Comparison of ENCODE assay signal across 11 mouse cellular contexts in genomic region chr2:4302119-4302518, GRCm38 (mm10).
DNase-seq lines count a peak whose midpoint lies in the region; ATAC-seq and TF ChIP-seq lines count a peak whose summit lies in the region.
"Had no signal": no experiment of that assay in that cellular context is flagged by ENCODE, and none has a peak within 500 bp of the region (broad histone marks: within the 10 kb centered on the region; RNA-seq: fewer than 3 reads in every experiment).

No protein-coding gene starts in this region.

- H3K79me2 ChIP-seq in MEL (ENCODE audit: control insufficient read depth, insufficient read depth, low read length, poor library complexity): no peaks in the 10 kb centered on the region

- peak overlapping the region; percentile 55 for H3K4me2 ChIP-seq in kidney, embryonic 14.5 days (replicated peaks; ENCODE audit: low read depth, low read length)
- peak overlapping the region; percentile 71 for H3K4me2 ChIP-seq in embryonic facial prominence, embryonic 14.5 days (ENCODE audit: low read depth, low read length)
- H3K4me2 ChIP-seq in midbrain, embryonic 11.5 days: no peak overlapping the region

- H3K9me3 ChIP-seq in kidney, embryonic 14.5 days (ENCODE audit: control insufficient read depth, low read length): no peaks in the 10 kb centered on the region
- H3K9me3 ChIP-seq in MEL (replicated peaks; ENCODE audit: insufficient read depth, low read length): no peaks in the 10 kb centered on the region
- H3K9me3 ChIP-seq in embryonic facial prominence, embryonic 14.5 days (ENCODE audit: control insufficient read depth, low read length): no peaks in the 10 kb centered on the region
- no peaks in the 10 kb centered on the region for H3K9me3 ChIP-seq in limb, embryonic 10.5 days (replicated peaks)
- H3K9me3 ChIP-seq in midbrain, embryonic 11.5 days (ENCODE audit: control insufficient read depth, low read length): no peaks in the 10 kb centered on the region

- no peak for TF ChIP-seq RAD21 in MEL (IDR thresholded peaks at IDR 0.05; ENCODE audit: low read depth, low read length)

- ATAC-seq in kidney, embryonic 14.5 days (ENCODE audit: low FRiP score, low TSS enrichment): no peak
- no peak for ATAC-seq in embryonic facial prominence, embryonic 14.5 days (ENCODE audit: low read depth)
- ATAC-seq in midbrain, embryonic 11.5 days (ENCODE audit: low FRiP score): no peak
- ATAC-seq: inflammation-experienced regulatory T-cells, adult 6 months had no signal

- H3K4me1 ChIP-seq in kidney, embryonic 14.5 days (ENCODE audit: control insufficient read depth, insufficient read depth, low read length): peaks cover 26% of the 10 kb centered on the region
- H3K4me1 ChIP-seq in MEL (ENCODE audit: control insufficient read depth in 1 of 2, insufficient read depth in 2 of 2, low read length in 2 of 2): no peaks in the 10 kb centered on the region
- peaks cover 40% of the 10 kb centered on the region for H3K4me1 ChIP-seq in embryonic facial prominence, embryonic 14.5 days (ENCODE audit: control insufficient read depth, insufficient read depth, low read length)
- H3K4me1 ChIP-seq in limb, embryonic 10.5 days: peaks cover 61% of the 10 kb centered on the region
- peaks cover 20% of the 10 kb centered on the region for H3K4me1 ChIP-seq in midbrain, embryonic 11.5 days (ENCODE audit: control insufficient read depth, insufficient read depth, low read length)

- TF ChIP-seq POLR2A in MEL (IDR thresholded peaks at IDR 0.05; ENCODE audit: control insufficient read depth in 1 of 2, insufficient read depth in 1 of 2, low read depth in 1 of 2, low read length in 2 of 2, poor library complexity in 1 of 2): no peak

- WGBS in kidney, embryonic 14.5 days: 71% methylated on average over 3 of the region's 3 CpGs
- WGBS in embryonic facial prominence, embryonic 14.5 days: 67% methylated on average over 3 of the region's 3 CpGs
- WGBS in limb, embryonic 10.5 days: 80% methylated on average over 3 of the region's 3 CpGs
- 82% methylated on average over 3 of the region's 3 CpGs for WGBS in midbrain, embryonic 11.5 days

- no peak for DNase-seq in kidney, postnatal 14 days
- DNase-seq in MEL (ENCODE audit: low read depth, low spot score): no peak
- no peak for DNase-seq in embryonic facial prominence, embryonic 14.5 days (ENCODE audit: low spot score)
- no peak for DNase-seq in limb, embryonic 10.5 days (ENCODE audit: low spot score)
- DNase-seq in midbrain, embryonic 11.5 days (ENCODE audit: low spot score, missing footprints): no peak
- no peak for DNase-seq in urinary bladder, postnatal 36 days (ENCODE audit: low spot score in 2 of 2)
- no peak for DNase-seq in T-cell, adult 2 months (ENCODE audit: low spot score)
- DNase-seq: cerebellum, adult 9-10 months; gastrocnemius, adult 2 months had no signal

- no peak for TF ChIP-seq EP300 in MEL (IDR thresholded peaks at IDR 0.05; ENCODE audit: low read depth in 1 of 2, low read length in 2 of 2)

- H3K27me3 ChIP-seq in kidney, embryonic 14.5 days (ENCODE audit: control insufficient read depth, insufficient read depth, low read length): no peaks in the 10 kb centered on the region
- peaks cover 0 to 2% of the 10 kb centered on the region in 2 experiments; a peak in 2 of 4 replicates for H3K27me3 ChIP-seq in MEL (ENCODE audit: control insufficient read depth in 1 of 2, insufficient read depth in 2 of 2, low read length in 2 of 2)
- H3K27me3 ChIP-seq in embryonic facial prominence, embryonic 14.5 days (replicated peaks; ENCODE audit: control insufficient read depth, insufficient read depth, low read length): no peaks in the 10 kb centered on the region
- no peaks in the 10 kb centered on the region for H3K27me3 ChIP-seq in limb, embryonic 10.5 days (ENCODE audit: low read depth, poor library complexity, severe bottlenecking)
- H3K27me3 ChIP-seq in midbrain, embryonic 11.5 days (ENCODE audit: control insufficient read depth, insufficient read depth, low read length): no peaks in the 10 kb centered on the region

- 0 out of 2 replicates have a peak overlapping the region, but pooled peaks have one; percentile 37 for H3K9ac ChIP-seq in kidney, embryonic 14.5 days (ENCODE audit: low read depth, low read length)
- H3K9ac ChIP-seq in MEL (ENCODE audit: control insufficient read depth, low read depth, low read length, poor library complexity, severe bottlenecking): no peak overlapping the region
- 0 out of 2 replicates have a peak overlapping the region, but pooled peaks have one; percentile 22 for H3K9ac ChIP-seq in embryonic facial prominence, embryonic 14.5 days (ENCODE audit: low read depth, low read length)
- H3K9ac ChIP-seq in midbrain, embryonic 11.5 days (ENCODE audit: low read length): no peak overlapping the region

- H3K4me3 ChIP-seq in kidney, embryonic 14.5 days (ENCODE audit: low read length): peak overlapping the region; percentile 41; the same call in 1 of the 2 replicates
- H3K4me3 ChIP-seq in MEL (ENCODE audit: control insufficient read depth in 1 of 2, insufficient read depth in 1 of 2, low read depth in 2 of 2, low read length in 2 of 2): no peak overlapping the region
- peak overlapping the region; percentile 45 for H3K4me3 ChIP-seq in embryonic facial prominence, embryonic 14.5 days (ENCODE audit: low read depth, low read length)
- H3K4me3 ChIP-seq in limb, embryonic 10.5 days: peak overlapping the region; percentile 61
- H3K4me3 ChIP-seq in midbrain, embryonic 11.5 days (ENCODE audit: low read depth, low read length): no peak overlapping the region

- H3K36me3 ChIP-seq in kidney, embryonic 14.5 days (ENCODE audit: control insufficient read depth, insufficient read depth, low read length): no peaks in the 10 kb centered on the region
- H3K36me3 ChIP-seq in MEL (ENCODE audit: control insufficient read depth in 1 of 2, insufficient read depth in 2 of 2, low read length in 2 of 2): no peaks in the 10 kb centered on the region
- no peaks in the 10 kb centered on the region for H3K36me3 ChIP-seq in embryonic facial prominence, embryonic 14.5 days (ENCODE audit: control insufficient read depth, insufficient read depth, low read length)
- H3K36me3 ChIP-seq in limb, embryonic 10.5 days: no peaks in the 10 kb centered on the region; the same call in 1 of the 2 replicates
- no peaks in the 10 kb centered on the region for H3K36me3 ChIP-seq in midbrain, embryonic 11.5 days (ENCODE audit: control insufficient read depth, insufficient read depth, low read length)

- H3K27ac ChIP-seq in kidney, embryonic 14.5 days (ENCODE audit: low read depth, low read length): no peak overlapping the region; the same call in 1 of the 2 replicates
- H3K27ac ChIP-seq in MEL (ENCODE audit: control insufficient read depth, low read depth, low read length): no peak overlapping the region
- H3K27ac ChIP-seq in embryonic facial prominence, embryonic 14.5 days (replicated peaks; ENCODE audit: low read depth, low read length): peak overlapping the region; percentile 86
- peak overlapping the region; percentile 95 for H3K27ac ChIP-seq in limb, embryonic 10.5 days
- H3K27ac ChIP-seq in midbrain, embryonic 11.5 days (ENCODE audit: low read depth, low read length): no peak overlapping the region

- TF ChIP-seq CTCF in MEL (IDR thresholded peaks at IDR 0.05 in 2 of 3, conservative IDR thresholded peaks at IDR 0.05 in 1 of 3; ENCODE audit: control insufficient read depth in 1 of 3, insufficient read depth in 1 of 3, low read depth in 2 of 3, low read length in 3 of 3, poor library complexity in 1 of 3, severe bottlenecking in 1 of 3): no peak

TF ChIP-seq in MEL, 35 proteins besides CTCF, POLR2A, EP300 and RAD21:
- TF ChIP-seq USF1 (IDR thresholded peaks at IDR 0.05; ENCODE audit: low read depth, low read length) (no peak), MAZ (IDR thresholded peaks at IDR 0.05; ENCODE audit: low read depth, low read length) (no peak), CHD1 (IDR thresholded peaks at IDR 0.05; ENCODE audit: low read depth, low read length) (no peak), ZKSCAN1 (IDR thresholded peaks at IDR 0.05; ENCODE audit: low read depth, low read length) (peak; percentile 97), CHD2 (IDR thresholded peaks at IDR 0.05; ENCODE audit: low read length) (no peak), ZMIZ1 (IDR thresholded peaks at IDR 0.05; ENCODE audit: low read depth, low read length) (no peak), POLR2AphosphoS2 (IDR thresholded peaks at IDR 0.05; ENCODE audit: low read length) (no peak)

Comparison
In these comparisons a context has a peak if more than half of its experiments do, and no peak if none do; other contexts are left out.
1. H3K27ac ChIP-seq: peak in embryonic facial prominence, embryonic 14.5 days (single experiment) and limb, embryonic 10.5 days (single experiment); none in kidney, embryonic 14.5 days (single experiment), MEL (single experiment) and midbrain, embryonic 11.5 days (single experiment).
2. H3K4me3 ChIP-seq: peak in kidney, embryonic 14.5 days (single experiment), embryonic facial prominence, embryonic 14.5 days (single experiment) and limb, embryonic 10.5 days (single experiment); none in MEL (0 of 2) and midbrain, embryonic 11.5 days (single experiment).
3. H3K9ac ChIP-seq: peak in kidney, embryonic 14.5 days (single experiment) and embryonic facial prominence, embryonic 14.5 days (single experiment); none in MEL (single experiment) and midbrain, embryonic 11.5 days (single experiment).